Mouse (Mus musculus) retina, postnatal 7 days (tissue): Measurements from ENCODE around the gene Gba2.
A peak's percentile ranks its signal among the peaks of the same experiment; 100 is the strongest.
"Not testable (repeated sequence)": the region's sequence is repeated elsewhere in the genome, so short reads cannot be mapped to it uniquely, and the experiment has no call there.

Source experiments
- DNase-seq: peaks from one replicate; pipeline ENCODE4 v3.0.0-alpha.2; 2012; ENCODE audit warnings: low read depth, low spot score

Gba2 gene

DNA sequence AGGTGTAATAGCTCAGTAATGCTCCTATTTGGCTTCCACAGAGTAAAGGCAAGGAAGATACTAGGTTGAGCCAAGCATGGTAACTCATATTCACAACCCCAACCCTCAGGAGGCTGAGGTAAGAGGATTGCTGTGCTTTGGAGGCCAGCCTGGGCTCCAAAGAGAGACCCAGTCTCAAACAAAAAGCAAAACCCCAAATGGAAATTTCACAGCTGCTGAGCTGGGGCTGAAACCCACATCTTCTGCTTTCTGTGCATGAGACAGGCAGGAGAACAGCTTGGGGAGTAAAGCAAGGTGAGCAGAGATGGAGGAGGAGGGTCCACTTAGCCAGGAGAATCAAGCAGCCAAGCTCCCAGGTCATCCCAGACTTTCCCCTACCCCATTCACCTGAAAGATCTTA is 24.8 kb downstream of the Gba2 start:
- no peak for DNase-seq

DNA sequence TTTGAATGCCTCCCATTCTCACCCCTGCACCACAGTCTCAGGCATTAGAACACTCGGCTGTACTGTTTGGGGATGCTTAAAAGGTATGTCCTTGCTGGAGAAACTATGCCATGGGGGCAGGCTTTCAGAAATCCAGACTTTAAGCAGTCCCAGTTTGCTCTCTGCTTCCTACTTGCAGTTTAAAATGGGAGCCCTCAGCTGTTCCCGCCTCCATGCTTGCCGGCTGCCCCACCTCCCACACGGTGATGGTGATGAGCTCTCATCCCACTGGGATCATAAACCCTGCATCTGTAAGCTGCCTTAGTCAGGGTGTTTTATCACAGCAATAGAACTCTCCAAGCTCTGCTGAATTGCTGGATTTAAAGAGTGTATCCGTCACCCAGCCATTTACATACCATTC is 26.2 kb downstream of the Gba2 start:
- no peak for DNase-seq

DNA sequence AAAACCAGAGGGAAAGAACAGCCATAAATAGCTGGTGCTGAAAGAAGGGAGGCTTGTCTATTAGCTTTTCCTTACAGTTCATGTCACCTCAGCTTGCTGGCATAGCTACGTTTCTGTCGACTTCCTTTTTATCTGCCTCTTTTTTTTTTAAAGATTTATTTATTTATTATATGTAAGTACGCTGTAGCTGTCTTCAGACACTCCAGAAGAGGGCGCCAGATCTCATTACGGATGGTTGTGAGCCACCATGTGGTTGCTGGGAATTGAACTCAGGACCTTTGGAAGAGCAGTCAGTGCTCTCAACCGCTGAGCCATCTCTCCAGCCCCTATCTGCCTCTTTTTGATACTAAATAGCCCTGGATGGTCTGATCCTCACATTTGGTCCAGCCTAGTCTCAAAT is 26.8 kb downstream of the Gba2 start:
- DNase-seq = not testable (repeated sequence)

DNA sequence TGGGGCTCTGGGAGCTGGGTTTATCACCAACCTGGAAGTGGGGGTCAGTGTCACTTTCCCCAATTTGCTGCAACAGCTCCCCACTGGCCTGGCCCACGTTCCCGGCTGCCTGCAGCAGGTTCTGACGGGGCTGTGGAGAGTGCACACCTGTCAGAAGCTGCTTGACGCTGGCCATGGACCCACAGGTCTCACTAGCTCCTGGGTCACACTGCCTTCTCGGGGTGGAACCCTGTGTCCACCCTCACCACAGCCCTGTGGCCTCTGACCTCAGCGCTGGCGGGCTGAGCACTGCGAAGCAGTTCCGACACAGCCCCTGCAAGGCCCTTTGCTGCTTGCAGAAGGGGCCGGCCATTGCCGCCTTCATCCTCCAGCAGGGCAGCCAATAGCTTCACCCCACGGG is 29.6 kb downstream of the Gba2 start:
- no peak for DNase-seq

DNA sequence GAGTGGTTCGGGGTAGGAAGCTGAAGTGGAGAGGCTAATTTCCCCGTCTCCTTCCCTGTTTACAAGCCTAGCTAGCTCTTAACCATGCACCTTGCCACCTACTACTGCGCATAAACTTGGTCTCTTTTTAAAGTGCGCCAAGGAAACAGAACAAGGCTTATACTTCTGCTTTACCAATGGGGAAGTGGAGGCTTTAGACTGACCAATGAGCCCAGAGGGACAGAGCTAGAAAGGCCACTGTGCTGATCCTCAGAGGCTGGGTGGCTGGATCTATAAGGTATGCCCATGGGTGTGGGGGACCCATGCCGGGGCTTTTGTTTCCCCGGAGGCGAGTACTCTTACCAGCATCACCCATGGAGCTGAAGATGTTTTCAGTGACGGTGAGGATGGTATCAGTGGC is 31.5 kb downstream of the Gba2 start:
- DNase-seq = no peak

DNA sequence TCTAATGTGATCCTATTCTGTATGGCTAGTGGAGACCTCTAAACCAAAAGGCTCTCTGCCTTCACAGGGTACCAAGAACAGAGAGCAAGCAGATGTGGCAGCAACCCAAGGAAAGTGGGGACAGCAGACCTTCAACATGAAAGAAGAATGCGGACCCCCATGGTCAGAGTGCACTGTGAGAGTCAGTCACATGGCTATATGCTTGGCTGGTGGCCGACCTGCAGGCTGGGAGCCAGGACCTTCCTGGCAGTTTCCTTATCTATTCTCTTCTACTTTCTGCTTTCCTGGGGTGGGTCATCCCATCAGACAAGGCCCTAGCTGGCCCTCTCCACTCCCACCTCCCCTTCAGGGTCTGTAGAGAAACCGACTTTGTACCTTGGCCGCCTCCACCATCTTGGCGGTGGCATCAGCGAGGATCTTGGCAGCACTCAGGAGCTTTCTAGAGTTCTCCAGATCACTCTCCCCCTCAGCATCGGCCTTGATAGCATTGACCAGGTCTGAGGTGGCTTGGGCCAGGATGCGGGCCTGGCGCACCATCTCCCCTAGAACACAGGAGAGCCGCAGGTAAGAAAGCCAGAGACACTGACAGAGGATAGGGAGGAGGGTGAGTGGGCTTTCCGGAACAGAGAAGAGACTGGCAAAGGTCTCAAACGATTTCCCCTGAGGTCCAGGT is 32.2 kb downstream of the Gba2 start:
- no peak for DNase-seq

DNA sequence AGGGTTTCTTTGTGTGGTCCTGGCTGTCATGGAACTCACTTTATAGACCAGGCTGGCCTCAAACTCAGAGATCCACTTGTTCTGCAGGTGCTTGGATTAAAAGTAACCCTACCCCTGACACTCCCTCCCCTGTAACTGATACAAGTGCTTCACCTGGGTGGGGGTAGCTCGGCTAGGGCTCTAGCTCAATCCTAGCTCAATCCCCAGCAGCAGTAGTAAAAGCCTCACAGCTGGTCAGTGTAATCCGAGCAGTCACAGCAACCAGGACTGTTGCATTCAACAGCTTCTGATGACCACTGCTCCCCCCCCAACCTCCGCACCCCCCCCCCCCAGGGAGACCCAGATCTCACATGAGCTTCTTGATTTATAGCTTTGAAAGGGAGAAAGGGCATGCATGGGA is 36.6 kb downstream of the Gba2 start:
- no peak for DNase-seq

DNA sequence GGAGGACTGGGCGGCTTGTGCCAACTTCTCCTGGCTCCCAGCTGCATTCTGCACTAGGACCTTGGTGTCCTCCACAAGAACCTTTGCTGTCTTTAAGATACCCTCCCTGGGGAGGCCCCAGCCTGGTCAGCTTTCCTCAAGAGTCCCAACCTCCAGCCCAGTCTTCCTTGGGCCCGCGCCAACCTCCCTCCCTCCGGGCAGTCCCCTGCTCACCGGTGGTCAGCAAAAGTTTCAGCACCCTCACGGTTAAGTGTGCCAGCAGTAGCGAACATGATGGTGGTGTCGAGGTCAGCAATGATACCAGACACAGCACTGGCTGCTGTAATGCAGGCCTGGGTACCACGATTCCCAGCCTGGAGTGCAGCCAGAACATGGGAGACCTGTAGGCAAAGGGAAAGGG is 42.6 kb downstream of the Gba2 start:
- no peak for DNase-seq

DNA sequence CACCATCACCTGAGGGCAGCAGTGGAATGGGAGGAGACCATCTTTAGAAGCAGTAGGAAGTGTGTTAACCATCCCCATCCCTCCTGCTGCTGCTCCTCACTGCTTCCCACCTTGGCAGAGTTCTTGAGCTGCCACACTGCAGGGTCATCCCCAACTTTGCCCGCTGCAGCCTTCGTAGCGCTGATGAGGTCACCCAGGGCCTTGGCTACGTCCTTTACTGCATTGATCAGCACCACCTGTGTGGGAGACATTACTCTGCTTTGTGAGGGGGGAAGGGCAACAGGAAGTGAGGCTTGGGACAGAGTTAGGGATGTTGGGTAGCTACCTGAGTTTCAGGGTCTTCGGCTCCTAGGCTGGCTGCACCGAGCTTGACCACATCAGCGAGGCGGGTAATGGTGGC is 43.0 kb downstream of the Gba2 start:
- DNase-seq = no peak

DNA sequence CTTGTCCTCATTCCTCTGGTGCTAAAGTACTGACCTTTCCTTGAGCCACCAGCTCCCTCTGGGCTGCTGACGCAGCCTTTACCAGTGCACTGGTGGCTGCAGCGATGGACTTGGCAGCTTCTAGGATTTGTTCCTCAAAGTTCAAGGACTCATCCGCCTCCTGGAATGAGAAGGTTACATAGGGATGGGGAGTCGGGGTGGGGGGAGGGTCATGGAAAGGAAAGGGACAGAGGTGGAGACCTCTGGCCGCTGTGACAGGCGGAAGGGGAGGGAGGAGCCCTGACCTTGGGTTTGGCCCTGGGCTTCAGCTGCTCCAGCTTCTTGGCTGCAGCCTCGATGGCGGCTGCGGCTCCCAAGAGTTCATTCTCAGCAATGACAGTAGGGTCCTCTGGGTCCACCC is 45.4 kb downstream of the Gba2 start:
- no peak for DNase-seq

DNA sequence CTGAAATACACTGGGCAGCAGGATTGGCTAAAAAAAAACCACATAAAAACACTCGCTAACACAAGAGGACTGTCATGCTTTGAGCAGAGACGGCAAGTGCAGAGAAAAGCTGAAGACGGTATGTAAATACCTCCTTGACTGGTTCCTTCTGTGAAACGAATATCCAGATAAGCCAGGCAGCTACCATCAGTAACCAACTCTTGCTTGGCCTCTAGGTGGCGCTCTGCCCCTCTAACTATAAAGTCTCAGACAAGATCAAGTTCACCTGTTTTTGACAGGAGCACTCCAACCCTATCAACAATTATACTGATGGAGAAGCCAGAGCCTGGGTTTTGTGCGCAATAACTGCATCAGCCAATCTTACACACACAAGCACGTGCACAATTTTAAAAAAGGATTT is 48.1 kb downstream of the Gba2 start:
- peak; percentile 54 for DNase-seq

DNA sequence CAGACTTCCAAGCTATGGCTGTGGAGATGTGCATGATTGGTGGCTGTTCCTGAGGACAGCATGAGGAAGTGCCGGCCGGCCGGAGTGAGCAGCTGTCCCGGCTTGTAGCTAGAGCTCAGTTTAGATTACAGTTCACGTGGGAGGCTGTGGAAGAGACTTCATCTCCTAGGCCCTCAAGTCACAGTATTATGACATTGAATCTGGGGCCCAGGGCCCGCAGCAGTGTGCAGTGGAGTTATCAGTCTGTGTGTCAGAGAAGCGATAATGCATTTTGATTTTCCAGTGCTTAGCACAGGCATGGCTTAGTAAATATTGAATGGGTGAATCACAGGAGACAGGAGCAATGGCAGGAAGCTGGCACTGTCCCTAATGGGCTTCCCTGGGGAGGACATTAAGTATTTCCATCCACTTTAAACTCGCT is 48.6 kb downstream of the Gba2 start:
- no peak for DNase-seq

DNA sequence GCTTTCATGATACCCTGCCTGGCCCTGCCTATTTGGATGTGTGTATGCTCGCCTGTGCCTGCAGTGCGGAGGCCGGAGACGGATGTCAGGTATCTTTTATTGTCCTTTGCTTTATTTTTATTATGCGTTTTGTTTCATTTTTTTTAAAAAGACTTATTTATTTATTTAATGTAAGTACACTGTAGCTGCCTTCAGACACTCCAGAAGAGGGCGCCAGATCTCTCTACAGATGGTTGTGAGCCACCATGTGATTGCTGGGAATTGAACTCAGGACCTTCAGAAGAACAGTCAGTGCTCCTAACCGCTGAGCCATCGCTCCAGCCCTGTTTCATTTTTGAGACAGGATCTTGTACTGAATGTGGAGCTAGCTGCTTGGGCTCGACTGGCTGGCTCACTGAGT is 50.2 kb downstream of the Gba2 start:
- DNase-seq = no peak

DNA sequence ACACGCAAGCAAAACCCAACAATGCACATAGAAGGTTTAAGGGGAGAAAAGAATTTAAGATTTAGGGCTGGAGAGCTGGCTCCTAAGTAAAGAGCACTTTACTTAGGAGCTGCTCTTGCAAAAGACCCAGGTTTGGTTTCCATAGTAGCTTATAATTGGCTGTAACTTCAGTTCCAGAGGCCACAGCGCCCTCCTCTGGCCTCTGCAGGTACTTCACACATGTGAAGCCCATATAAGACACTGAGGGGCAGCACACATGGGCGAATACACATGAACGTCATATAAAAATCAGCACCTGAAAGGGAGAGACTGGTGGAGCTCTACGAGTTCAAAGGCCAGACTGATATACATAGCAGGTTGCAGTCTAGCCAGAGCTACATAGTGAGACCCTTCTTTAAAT is 50.8 kb downstream of the Gba2 start:
- DNase-seq = no peak

DNA sequence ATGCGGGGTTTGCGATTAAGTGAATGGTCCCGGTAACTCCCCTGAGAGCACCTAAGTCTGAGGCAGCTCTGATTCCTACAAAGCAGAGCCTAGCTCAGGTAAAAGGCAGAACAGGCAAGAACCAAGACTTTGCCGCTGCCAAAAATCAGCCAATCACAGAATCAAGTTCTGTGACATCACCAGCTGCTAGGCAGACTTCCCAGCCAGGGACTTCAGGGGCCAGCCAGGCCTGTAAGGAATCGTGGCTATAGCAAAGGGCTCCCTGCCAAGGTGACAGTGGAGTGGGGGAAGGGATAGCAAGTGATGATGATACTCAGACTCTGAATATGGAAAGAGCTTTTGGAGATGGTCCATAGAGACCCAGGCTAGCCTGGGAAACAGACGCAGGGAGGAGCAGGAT is 58.7 kb downstream of the Gba2 start:
- peak; percentile 79 for DNase-seq

DNA sequence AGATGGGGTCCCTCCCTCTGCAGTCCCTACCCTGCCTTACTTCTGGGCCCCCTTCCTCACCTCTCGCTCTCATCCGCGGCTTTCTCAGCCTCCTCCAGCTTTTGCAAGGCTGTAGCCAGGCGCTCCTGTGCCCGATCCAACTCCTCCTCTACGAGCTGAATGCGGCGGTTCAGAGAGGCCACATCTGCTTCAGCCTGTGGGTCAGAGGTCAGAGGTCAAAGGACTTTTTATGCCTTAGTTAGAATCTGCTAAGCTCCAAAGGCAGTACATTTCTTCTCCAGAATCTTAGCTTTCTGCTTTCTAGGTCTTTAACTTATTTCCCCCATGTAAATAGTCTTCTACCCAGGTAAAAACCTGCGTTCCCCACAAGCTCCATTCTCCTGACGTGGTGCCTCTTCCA is 59.1 kb downstream of the Gba2 start:
- no peak for DNase-seq
